Mouse (Mus musculus) hindbrain, postnatal 0 days (tissue): ENCODE measurements around the gene Pfdn4. TPM values are rescaled to one million over a fixed set of nuclear protein-coding genes. Genes with fewer than 3 reads are reported as not detected.

Source experiments
- ATAC-seq: fragments of 200-750 bp; cut with Nextera tagmentation; 2 replicates; pipeline ENCODE4 v1.8.0; 2017; ENCODE audit warnings: mild to moderate bottlenecking, moderate TSS enrichment, moderate library complexity
- DNase-seq: peaks from one replicate; pipeline ENCODE4 v3.0.0-alpha.2; 2015; ENCODE audit warnings: low spot score
- H3K27ac ChIP-seq: fragments of 300-500 bp; sonication (generic); 2 replicates; pipeline ENCODE4 v1.5.1; 2014; ENCODE audit warnings: mild to moderate bottlenecking
- H3K27me3 ChIP-seq: fragments of 300-500 bp; sonication (generic); 2 replicates; pipeline ENCODE4 v1.6.1; 2014; ENCODE audit warnings: low read length, mixed read lengths; ENCODE audit not compliant: insufficient read depth
- H3K36me3 ChIP-seq: fragments of 300-500 bp; sonication (generic); 2 replicates; pipeline ENCODE4 v1.6.1; 2014; ENCODE audit warnings: low read length, mixed read lengths; ENCODE audit not compliant: insufficient read depth
- H3K4me1 ChIP-seq: fragments of 300-500 bp; sonication (generic); 2 replicates; pipeline ENCODE4 v1.6.1; 2014; ENCODE audit warnings: antibody characterized with exemption, low read length, mixed read lengths; ENCODE audit not compliant: insufficient read depth
- H3K4me2 ChIP-seq: fragments of 300-500 bp; sonication (generic); 2 replicates; pipeline ENCODE4 v1.6.1; 2014; ENCODE audit warnings: low read depth, mild to moderate bottlenecking, low read length, moderate library complexity, mixed read lengths
- H3K4me3 ChIP-seq: fragments of 300-500 bp; sonication (generic); 2 replicates; pipeline ENCODE4 v1.5.1; 2014; ENCODE audit warnings: low read length
- H3K9ac ChIP-seq: fragments of 300-500 bp; sonication (generic); replicated peaks from 2 replicates; pipeline ENCODE4 v1.6.1; 2014; ENCODE audit warnings: mild to moderate bottlenecking, low read length, moderate library complexity, mixed read lengths
- H3K9me3 ChIP-seq: fragments of 300-500 bp; sonication (generic); 2 replicates; pipeline ENCODE4 v1.6.1; 2016; ENCODE audit warnings: low read length, mixed read lengths
- CTCF ChIP-seq: IDR thresholded peaks from 2 replicates; pipeline ENCODE4 v1.5.1; 2016; ENCODE audit warnings: antibody characterized with exemption, control low read depth, low read depth
- WGBS: fragments of 180-500 bp; shearing (Covaris S2); extraction: QIAGEN DNeasy Blood & Tissue Kit; methylation state at CpG from one replicate; pipeline ENCODE4 v1.1.7; 2014; 5-methylcytosine and 5-hydroxymethylcytosine counted together
- polyA plus RNA-seq: library from polyadenylated mRNA; unstranded; fragments of >200 nt; fragmentation: Nextera tagmentation; extraction: Ambion mirVana; gene quantifications from 2 replicates; pipeline ENCODE4 v1.2.1, GENCODE M21; 2015
- total RNA-seq: library from RNA; depleted of rRNA; stranded (reverse); fragments of >200 nt; gene quantifications from 2 replicates; pipeline ENCODE4 v1.2.3, GENCODE M21; 2014

The Pfdn4 gene
- total and polyA plus RNA-seq, 2 experiments from 2014 or later, result 67.7 to 147 TPM

DNA sequence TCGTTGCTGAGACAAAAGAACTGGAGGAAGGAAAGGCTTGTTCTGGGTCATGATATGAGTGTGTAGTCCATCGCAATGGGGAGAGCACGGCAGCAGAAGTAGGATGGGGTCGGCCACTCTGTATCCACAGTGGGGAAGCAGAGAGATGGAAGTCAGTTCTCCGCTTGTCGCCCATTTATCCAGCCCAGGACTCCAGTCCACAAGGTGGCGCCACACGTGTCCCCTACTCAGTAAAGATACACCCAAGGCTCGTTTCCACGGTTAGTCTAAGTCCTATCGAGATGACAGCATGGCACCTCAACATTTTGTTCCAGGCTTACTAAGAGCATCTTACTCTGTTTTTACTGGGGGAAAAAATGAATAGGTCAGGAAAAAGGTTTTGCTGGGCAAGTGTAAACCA is 20.0 kb upstream of the Pfdn4 start:
- H3K4me2 ChIP-seq, result no peak overlapping the region
- no peak for DNase-seq
- peak; percentile 36; the same call in 1 of the 2 replicates for TF ChIP-seq CTCF
- no peak overlapping the region for H3K9ac ChIP-seq
- no peaks in the 10 kb centered on the region for H3K4me1 ChIP-seq
- 84% methylated on average over 11 of the region's 11 CpGs for WGBS
- no peaks in the 10 kb centered on the region for H3K36me3 ChIP-seq
- no peak overlapping the region for H3K27ac ChIP-seq
- no peaks in the 10 kb centered on the region for H3K27me3 ChIP-seq
- no peaks in the 10 kb centered on the region for H3K9me3 ChIP-seq
- H3K4me3 ChIP-seq, result no peak overlapping the region
- ATAC-seq, result no peak

DNA sequence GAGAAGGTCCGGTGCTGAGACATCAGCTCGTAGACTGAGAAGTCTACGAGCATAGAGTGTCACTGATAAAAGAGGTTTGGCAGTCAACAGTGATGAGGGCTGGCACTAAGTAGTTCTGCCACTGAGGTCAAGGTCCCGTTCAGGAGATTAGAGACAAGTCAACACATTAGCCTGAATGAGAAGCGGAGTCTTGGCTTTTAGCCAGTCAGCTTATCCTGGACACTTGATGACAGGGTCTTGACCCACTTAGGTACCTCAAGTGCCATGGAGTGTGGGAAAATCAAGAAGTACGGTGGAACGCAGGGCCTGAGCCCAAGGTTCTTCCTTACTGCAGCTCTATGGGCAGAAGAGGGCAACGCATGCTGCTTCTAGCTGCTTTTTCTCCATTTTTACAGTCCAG is 19.6 kb upstream of the Pfdn4 start:
- H3K9me3 ChIP-seq, result no peaks in the 10 kb centered on the region
- DNase-seq (no peak), ATAC-seq (no peak)
- no peaks in the 10 kb centered on the region for H3K36me3 ChIP-seq
- no peak for TF ChIP-seq CTCF
- H3K27ac ChIP-seq, result no peak overlapping the region
- 71% methylated on average over 8 of the region's 8 CpGs for WGBS
- no peak overlapping the region for H3K4me3 ChIP-seq
- H3K4me1 ChIP-seq, result no peaks in the 10 kb centered on the region
- no peak overlapping the region for H3K9ac ChIP-seq
- no peak overlapping the region for H3K4me2 ChIP-seq
- H3K27me3 ChIP-seq, result no peaks in the 10 kb centered on the region

DNA sequence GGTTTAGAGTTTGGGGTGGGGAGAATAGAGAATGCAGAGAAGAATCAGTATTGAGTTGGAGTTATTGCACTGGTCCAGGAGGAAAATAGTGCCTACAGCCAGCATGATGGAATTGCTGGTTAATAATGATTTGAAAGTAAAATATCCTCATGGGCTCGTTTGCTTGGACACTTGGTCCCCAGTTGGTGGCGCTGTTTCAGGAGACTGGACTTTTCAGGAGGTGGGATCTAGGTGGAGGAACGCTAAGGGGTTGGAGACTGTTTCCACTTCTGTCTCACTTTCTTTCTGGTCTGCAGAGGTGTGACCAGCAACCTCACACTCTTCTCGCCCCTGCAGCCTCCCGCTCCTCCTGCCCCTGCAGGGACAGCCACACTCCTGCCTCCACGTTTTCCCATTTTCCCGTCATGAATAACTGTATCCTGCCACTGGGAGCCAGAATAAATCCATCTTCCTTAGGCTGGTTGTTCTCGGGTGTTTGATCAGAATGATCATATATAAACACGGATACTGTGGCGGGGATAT is 14.1 kb upstream of the Pfdn4 start:
- no peak overlapping the region for H3K9ac ChIP-seq
- H3K36me3 ChIP-seq, result no peaks in the 10 kb centered on the region
- no peak overlapping the region for H3K4me2 ChIP-seq
- H3K4me1 ChIP-seq, result no peaks in the 10 kb centered on the region
- DNase-seq (no peak), ATAC-seq (no peak)
- no peaks in the 10 kb centered on the region for H3K9me3 ChIP-seq
- H3K27ac ChIP-seq, result no peak overlapping the region
- no peak overlapping the region for H3K4me3 ChIP-seq
- WGBS, result 69% methylated on average over 10 of the region's 10 CpGs
- H3K27me3 ChIP-seq, result no peaks in the 10 kb centered on the region
- TF ChIP-seq CTCF, result peak; percentile 36; the same call in 1 of the 2 replicates

DNA sequence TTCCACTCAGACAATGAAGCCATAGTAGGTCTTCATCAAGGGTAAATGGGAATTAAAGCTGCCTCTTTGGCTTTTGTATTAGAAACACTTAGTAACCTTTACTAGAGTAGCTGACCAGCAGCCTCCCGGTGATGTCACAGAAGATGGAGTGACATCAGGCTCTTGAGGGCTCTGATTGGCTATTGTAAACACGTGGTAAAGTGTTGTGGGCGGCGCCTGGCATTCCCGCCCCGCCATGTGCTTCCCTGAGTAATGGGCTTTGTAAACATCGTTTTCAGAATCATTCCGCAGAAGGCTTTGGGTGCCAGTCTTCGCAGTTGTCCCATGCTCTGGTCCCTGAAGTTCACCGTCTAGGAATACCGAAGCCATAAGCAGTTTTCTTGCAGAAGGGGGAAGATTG is 12.3 kb upstream of the Pfdn4 start:
- Histone ChIP-seq H3K27ac (no peak overlapping the region), H3K9ac (no peak overlapping the region), H3K4me3 (no peak overlapping the region), H3K27me3 (no peaks in the 10 kb centered on the region), H3K9me3 (no peaks in the 10 kb centered on the region), H3K36me3 (no peaks in the 10 kb centered on the region), H3K4me1 (no peaks in the 10 kb centered on the region), H3K4me2 (no peak overlapping the region)
- TF ChIP-seq CTCF, result no peak
- 77% methylated on average over 11 of the region's 11 CpGs for whole genome bisulfite sequencing
- ATAC-seq (no peak), DNase-seq (no peak)

DNA sequence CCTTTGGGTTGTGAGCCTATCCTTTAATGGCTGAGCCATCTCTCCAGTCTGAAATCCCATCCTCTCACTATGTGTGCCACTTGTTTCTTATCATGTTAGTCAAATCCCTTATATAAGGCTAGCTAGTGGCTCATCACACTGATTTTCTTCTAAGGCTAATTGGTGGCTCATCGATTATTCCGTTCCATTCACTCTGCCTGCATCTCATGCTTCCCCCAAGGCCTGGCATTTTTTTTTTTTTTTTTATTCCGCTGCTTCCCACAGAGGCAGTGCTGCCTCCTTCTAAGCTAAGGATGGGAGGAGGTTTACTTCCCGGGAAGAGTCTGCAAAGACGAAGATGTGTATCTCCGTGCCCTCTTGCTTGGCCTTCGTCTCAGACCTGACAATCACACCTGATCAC is 9.0 kb upstream of the Pfdn4 start:
- DNase-seq, result peak; percentile 65
- peak; percentile 59; the same call in 1 of the 2 replicates for ATAC-seq
- Histone ChIP-seq H3K9ac (0 out of 2 replicates have a peak overlapping the region, but pooled peaks have one; percentile 1), H3K27me3 (no peaks in the 10 kb centered on the region), H3K9me3 (no peaks in the 10 kb centered on the region), H3K27ac (no peak overlapping the region), H3K4me3 (no peak overlapping the region), H3K4me1 (no peaks in the 10 kb centered on the region), H3K36me3 (no peaks in the 10 kb centered on the region), H3K4me2 (no peak overlapping the region)
- TF ChIP-seq CTCF, result no peak
- WGBS, result 46% methylated on average over 7 of the region's 7 CpGs

DNA sequence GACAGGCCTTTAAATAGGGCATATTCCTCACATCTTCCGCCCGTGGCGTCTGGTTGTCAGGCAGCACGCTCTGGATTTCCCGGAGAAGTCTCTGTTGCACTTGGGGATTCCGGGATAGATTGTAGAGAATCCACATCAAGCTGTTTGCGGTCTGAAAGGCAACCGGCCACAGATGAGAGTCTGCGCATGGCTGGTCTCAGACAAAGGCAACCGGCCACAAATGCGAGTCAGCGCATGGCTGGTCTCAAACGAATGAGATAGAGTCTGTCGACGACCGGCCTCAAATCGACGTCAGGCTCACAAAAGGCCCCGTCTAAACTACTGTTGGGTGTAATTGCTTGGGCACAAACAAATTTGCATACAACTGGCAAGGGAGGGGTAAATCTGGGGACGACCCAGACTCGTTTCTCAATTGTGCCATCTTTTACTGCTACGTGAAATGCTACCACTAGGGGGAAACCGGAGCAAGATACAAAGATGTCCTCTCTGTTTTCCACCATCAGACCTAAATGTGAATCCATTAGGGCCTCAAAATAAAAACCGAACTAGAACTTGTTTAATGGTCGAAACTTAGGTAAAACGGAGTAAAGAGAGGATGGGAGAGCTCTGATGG is 8.2 kb upstream of the Pfdn4 start:
- Histone ChIP-seq H3K4me3 (no peak overlapping the region), H3K4me1 (no peaks in the 10 kb centered on the region), H3K9ac (0 out of 2 replicates have a peak overlapping the region, but pooled peaks have one; percentile 1), H3K9me3 (no peaks in the 10 kb centered on the region), H3K36me3 (no peaks in the 10 kb centered on the region), H3K27me3 (no peaks in the 10 kb centered on the region), H3K27ac (no peak overlapping the region), H3K4me2 (0 out of 2 replicates have a peak overlapping the region, but pooled peaks have one; percentile 6)
- TF ChIP-seq CTCF, result peak; percentile 78
- 39% methylated on average over 26 of the region's 26 CpGs for WGBS
- peak; percentile 63; the same call in 1 of the 2 replicates for ATAC-seq
- peak; percentile 77 for DNase-seq
